Mouse (Mus musculus) hindbrain, embryonic 10.5 days (tissue): Measurements from ENCODE around the gene Ntsr2. TPM values are rescaled to one million over a fixed set of nuclear protein-coding genes. Genes with fewer than 3 reads are reported as not detected.
A peak's percentile ranks its signal among the peaks of the same experiment; 100 is the strongest.

ENCODE experiments used
- DNase-seq: peaks from one replicate; pipeline ENCODE4 v3.0.0-alpha.2; 2017; ENCODE audit warnings: low spot score
- H3K27ac ChIP-seq: fragments of 300-500 bp; sonication (generic); 2 replicates; pipeline ENCODE4 v1.5.1; 2016; ENCODE audit warnings: mild to moderate bottlenecking, moderate library complexity
- H3K27me3 ChIP-seq: fragments of 300-500 bp; sonication (generic); 2 replicates; pipeline ENCODE4 v1.6.1; 2016; ENCODE audit warnings: mild to moderate bottlenecking; ENCODE audit not compliant: poor library complexity, insufficient read depth, severe bottlenecking
- H3K36me3 ChIP-seq: fragments of 300-500 bp; sonication (generic); 2 replicates; pipeline ENCODE4 v1.6.1; 2016; ENCODE audit warnings: mild to moderate bottlenecking, moderate library complexity
- H3K4me1 ChIP-seq: fragments of 300-500 bp; sonication (generic); replicated peaks from 2 replicates; pipeline ENCODE4 v1.6.1; 2016; ENCODE audit warnings: mild to moderate bottlenecking
- H3K4me3 ChIP-seq: fragments of 300-500 bp; sonication (generic); 2 replicates; pipeline ENCODE4 v1.5.1; 2016; ENCODE audit warnings: mild to moderate bottlenecking, moderate library complexity
- H3K9me3 ChIP-seq: fragments of 300-500 bp; sonication (generic); 2 replicates; pipeline ENCODE4 v1.6.1; 2016; ENCODE audit warnings: mild to moderate bottlenecking, moderate library complexity
- WGBS: fragments of 180-500 bp; shearing (Covaris S2); methylation state at CpG from one replicate; pipeline ENCODE4 v1.1.7; 2016; 5-methylcytosine and 5-hydroxymethylcytosine counted together
- polyA plus RNA-seq: library from polyadenylated mRNA; unstranded; fragments of >200 nt; fragmentation: Nextera tagmentation; extraction: Ambion mirVana; gene quantifications from 2 replicates; pipeline ENCODE4 v1.2.1, GENCODE M21; 2016

Ntsr2 gene
- polyA plus RNA-seq = not detected in 2 replicates

DNA sequence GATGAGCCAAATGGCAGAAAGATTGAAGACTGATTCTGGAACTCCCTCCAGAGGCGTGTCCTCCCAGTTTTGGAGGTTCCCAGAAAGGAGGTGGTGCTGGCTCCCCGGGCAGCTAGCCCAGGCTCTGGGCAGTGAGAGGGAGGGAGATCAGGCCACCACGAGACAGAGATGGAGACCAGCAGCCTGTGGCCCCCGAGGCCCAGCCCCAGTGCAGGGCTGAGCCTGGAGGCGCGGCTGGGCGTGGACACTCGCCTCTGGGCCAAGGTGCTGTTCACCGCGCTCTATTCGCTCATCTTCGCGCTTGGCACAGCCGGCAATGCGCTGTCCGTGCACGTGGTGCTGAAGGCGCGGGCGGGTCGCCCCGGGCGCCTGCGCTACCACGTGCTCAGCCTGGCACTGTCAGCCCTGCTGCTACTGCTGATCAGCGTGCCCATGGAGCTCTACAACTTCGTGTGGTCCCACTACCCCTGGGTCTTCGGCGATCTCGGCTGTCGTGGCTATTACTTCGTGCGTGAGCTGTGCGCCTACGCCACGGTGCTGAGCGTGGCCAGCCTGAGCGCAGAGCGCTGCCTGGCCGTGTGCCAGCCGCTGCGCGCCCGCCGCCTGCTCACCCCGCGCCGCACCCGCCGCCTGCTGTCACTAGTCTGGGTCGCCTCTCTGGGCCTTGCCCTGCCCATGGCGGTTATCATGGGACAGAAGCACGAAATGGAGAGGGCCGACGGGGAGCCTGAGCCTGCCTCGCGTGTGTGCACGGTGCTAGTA, at the start of gene Ntsr2:
Ntsr2 (plus strand) TSS at position 51 of the 762 bp plus-strand sequence.
- peak; percentile 65 for DNase-seq
- H3K9me3 ChIP-seq = no peaks in the 10 kb centered on the region
- peak within 1 kb of the TSS; percentile 35; the same call in 1 of the 2 replicates for H3K4me3 ChIP-seq
- WGBS = 7% methylated on average over 58 of the region's 58 CpGs
- peaks cover 46% of the 10 kb centered on the region for H3K27me3 ChIP-seq
- no peak within 1 kb of the TSS for H3K27ac ChIP-seq
- H3K4me1 ChIP-seq = peaks cover 8% of the 10 kb centered on the region
- no peaks in the 10 kb centered on the region for H3K36me3 ChIP-seq

DNA sequence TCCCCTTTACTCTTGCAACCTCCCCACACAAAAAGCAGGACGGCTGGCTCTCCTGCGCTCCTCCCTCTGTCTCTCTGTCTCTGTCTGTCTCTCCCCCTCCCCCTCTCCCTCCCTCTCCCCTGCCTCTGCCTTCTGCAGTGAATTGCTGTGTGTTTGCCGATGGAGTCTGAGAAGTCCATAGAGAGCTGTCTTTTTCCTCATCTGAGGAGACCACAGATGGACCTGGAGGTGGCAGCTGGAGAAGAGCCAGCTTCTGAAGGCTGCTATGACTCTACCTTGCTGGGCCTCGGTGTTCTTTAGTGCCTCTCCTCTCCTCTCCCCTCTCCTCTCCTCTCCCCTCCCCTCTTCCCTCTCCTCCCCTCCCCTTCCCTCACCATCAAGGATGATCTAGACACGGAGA, 47.6 kb upstream of the Ntsr2 start:
- peaks cover 5% of the 10 kb centered on the region; the same call in 1 of the 2 replicates for H3K4me1 ChIP-seq
- WGBS = 68% methylated on average over 5 of the region's 5 CpGs
- no peaks in the 10 kb centered on the region for H3K9me3 ChIP-seq
- no peaks in the 10 kb centered on the region for H3K27me3 ChIP-seq
- H3K4me3 ChIP-seq = no peak overlapping the region
- no peak overlapping the region for H3K27ac ChIP-seq
- DNase-seq = no peak
- no peaks in the 10 kb centered on the region for H3K36me3 ChIP-seq

DNA sequence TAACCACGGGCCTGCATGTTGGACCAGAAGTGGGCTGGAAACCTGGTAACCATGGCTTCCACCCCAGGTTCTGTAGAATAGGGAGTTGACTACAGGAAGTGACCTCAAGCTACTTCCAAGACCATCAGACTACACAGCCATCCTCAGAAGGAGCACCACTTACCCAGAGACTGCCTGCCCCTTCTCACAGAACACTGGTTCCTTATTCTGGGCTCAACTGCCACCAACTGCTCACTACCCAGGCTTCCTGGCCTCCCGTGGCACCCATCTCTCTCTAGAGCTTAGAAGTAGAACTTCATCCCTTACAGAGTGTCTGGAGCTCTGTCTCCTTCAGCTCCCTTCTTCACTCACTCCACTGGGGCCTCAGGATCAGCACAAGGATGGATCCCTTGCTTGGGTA, 42.2 kb upstream of the Ntsr2 start, which contains the start of gene Lpin1:
Lpin1 (minus strand) TSS at position 31 of the 400 bp plus-strand sequence.
- Histone ChIP-seq H3K4me3 (no peak within 1 kb of the TSS), H3K27ac (no peak within 1 kb of the TSS), H3K4me1 (no peaks in the 10 kb centered on the region), H3K27me3 (no peaks in the 10 kb centered on the region), H3K36me3 (no peaks in the 10 kb centered on the region), H3K9me3 (no peaks in the 10 kb centered on the region)
- 84% methylated on average over 2 of the region's 2 CpGs for WGBS
- DNase-seq = no peak

DNA sequence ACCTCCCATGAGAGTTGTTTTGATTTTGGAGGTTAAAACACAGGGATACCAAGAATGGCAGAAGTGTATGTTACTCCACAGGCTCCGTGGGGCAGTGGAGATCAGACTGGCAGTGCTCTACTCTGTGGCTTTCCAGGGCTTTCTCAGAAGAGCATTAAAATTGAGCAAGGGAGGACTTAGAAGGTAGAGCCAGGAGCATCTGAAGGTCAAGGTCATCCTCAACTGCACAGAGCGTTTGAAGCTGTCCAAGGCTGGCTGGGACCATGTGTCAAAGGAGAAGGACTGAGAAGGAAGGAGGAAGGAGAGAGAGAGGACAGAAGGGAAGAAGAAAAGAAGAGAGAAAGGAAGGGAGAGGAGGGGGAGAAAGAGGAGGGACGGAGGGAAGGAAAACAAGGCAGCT, 38.6 kb upstream of the Ntsr2 start:
- DNase-seq = no peak
- no peaks in the 10 kb centered on the region for H3K9me3 ChIP-seq
- no peak overlapping the region for H3K4me3 ChIP-seq
- no peaks in the 10 kb centered on the region for H3K36me3 ChIP-seq
- peaks cover 12% of the 10 kb centered on the region for H3K4me1 ChIP-seq
- H3K27ac ChIP-seq = no peak overlapping the region
- no peaks in the 10 kb centered on the region for H3K27me3 ChIP-seq
- 75% methylated on average over 3 of the region's 3 CpGs for WGBS

DNA sequence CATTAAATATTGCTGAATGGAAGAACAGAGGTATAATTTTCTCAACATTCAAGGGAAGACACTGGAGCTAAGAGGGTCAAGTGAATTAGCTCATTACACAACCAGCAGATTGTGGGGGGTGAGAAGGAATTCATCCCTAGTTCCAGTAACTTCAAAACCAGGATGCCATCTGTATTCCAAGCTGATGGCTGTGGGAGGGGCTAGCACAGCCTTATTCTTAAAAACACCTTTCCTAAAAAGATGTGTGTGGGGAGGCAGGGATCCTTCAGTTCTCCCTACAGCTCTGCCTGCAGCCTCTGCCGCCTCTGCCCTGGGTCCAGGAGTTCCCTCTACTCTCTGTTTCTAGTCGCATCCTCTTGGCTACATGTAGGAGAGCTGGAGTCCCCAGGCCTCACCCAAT, 37.4 kb upstream of the Ntsr2 start:
- H3K4me3 ChIP-seq = no peak overlapping the region
- DNase-seq = no peak
- H3K9me3 ChIP-seq = no peaks in the 10 kb centered on the region
- H3K27me3 ChIP-seq = no peaks in the 10 kb centered on the region
- H3K4me1 ChIP-seq = peaks cover 17% of the 10 kb centered on the region
- no peaks in the 10 kb centered on the region for H3K36me3 ChIP-seq
- no peak overlapping the region for H3K27ac ChIP-seq
- WGBS = 83% methylated on average over 2 of the region's 2 CpGs

DNA sequence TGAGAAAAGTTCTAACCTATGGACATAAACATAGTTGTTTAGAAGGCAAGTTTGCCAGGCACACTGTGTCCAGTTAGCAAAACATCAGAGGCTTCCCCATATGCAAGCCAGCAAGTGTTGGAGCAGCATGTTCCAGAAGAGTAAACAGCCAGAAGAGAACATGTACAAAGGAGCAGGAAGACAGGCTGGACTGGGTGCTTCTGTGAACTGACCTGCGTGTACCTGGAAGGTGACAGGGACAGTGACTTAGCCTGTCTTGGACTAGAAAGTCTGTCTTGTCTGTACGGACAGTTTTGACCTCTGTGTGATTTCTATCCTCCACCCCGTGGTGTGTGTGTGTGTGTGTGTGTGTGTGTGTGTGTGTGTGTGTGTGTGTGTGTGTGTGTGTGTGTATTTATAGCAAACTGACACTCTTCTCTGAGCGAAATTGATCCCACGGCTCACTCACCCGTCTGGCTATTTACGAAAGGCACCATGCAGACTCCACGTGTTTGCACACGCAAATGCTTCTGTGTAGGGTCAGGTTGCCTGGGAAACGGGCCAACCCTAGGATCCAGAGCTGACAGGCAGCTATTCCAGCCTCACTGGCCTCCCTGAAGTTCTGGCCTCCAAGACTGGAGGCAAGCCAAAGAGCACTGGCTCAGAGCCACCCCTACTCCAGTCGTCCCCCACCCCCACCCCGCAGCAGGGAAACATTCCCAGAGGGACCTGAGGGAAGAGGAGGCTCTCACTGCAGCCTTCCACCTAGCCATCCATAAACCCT, 34.5 kb upstream of the Ntsr2 start:
- Histone ChIP-seq H3K27ac (peak overlapping the region; percentile 70), H3K27me3 (no peaks in the 10 kb centered on the region), H3K36me3 (no peaks in the 10 kb centered on the region), H3K4me3 (no peak overlapping the region), H3K4me1 (peaks cover 17% of the 10 kb centered on the region), H3K9me3 (no peaks in the 10 kb centered on the region)
- DNase-seq = peak; percentile 70
- WGBS = 16% methylated on average over 12 of the region's 12 CpGs

DNA sequence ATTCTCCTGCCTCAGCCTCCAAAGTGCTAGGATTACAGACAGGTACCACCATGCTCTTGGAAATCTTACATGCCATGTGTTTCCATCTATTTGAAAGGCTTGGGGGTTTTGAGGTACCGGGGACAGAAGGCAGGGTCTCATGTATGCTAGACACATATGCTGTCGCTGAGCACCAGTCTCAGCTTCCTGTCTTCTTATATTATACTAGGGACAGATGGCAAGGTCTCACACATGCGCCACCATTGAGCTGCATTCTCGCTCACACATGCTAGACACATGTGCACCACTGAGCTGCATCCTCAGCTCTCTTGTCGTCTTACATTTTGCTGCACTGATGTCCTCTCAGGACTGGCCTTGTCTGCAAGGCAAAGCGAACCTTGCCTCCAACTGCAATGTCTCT, 33.7 kb upstream of the Ntsr2 start:
- H3K36me3 ChIP-seq = no peaks in the 10 kb centered on the region
- 82% methylated on average over 6 of the region's 6 CpGs for WGBS
- H3K27ac ChIP-seq = peak overlapping the region; percentile 70; the same call in 1 of the 2 replicates
- H3K4me3 ChIP-seq = no peak overlapping the region
- no peaks in the 10 kb centered on the region for H3K27me3 ChIP-seq
- no peak for DNase-seq
- H3K4me1 ChIP-seq = peaks cover 17% of the 10 kb centered on the region
- H3K9me3 ChIP-seq = no peaks in the 10 kb centered on the region

DNA sequence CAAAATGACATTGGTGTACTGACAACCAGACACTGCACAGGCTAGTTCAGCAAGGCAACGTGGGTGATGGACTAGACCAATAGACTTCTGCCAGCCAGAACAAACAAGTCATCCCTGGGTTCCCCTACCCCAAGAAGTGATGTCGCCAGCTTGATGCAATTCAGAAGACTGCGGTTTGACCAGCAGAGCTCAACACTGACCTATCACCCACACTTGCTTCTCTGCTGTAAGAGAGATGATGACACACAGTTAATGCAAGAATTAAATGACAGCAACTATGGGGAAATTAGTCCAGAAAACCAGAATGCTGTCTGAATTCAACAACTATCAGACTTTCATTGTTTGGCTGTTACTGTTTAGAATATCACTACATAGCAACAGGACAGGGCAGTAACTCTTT, 33.0 kb upstream of the Ntsr2 start:
- WGBS = 85% methylated on average over 3 of the region's 3 CpGs
- no peak for DNase-seq
- peaks cover 17% of the 10 kb centered on the region for H3K4me1 ChIP-seq
- H3K27ac ChIP-seq = peak overlapping the region; percentile 70; the same call in 1 of the 2 replicates
- H3K4me3 ChIP-seq = no peak overlapping the region
- H3K9me3 ChIP-seq = no peaks in the 10 kb centered on the region
- no peaks in the 10 kb centered on the region for H3K27me3 ChIP-seq
- no peaks in the 10 kb centered on the region for H3K36me3 ChIP-seq

DNA sequence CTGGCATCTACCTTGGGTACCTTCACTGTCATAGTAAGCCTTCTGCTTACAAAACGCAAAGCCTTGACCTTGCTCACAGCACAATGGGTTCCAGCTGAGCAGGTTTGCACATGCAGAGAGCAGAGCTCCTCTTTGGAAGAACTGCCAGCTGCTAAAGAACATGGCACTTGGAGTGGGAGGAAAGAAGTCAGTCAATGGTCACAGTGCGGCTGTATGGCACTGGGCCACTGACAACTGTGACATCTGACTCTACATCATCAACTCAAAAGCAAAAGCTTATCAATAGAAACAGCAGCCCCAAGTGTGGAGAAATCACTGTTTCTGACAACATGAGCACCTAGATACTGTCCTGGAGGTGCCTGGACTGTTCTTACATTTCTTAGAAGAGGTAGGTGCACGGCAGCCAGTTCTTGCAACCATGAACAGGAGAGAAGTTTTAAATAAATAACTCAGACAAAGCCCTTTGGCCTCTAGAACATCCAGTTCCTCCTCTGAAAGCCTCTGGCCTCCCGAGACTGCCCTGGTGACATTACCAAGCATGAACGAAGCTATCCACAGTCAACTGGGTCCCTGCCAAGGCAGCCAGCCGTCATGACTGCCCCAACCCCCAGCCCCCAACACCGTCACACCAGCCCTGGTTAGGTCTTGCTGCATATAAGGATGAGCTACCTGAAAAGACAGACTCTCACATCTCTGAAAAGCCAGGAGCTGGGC, 22.9 kb upstream of the Ntsr2 start:
- Histone ChIP-seq H3K4me3 (no peak overlapping the region), H3K36me3 (no peaks in the 10 kb centered on the region), H3K9me3 (no peaks in the 10 kb centered on the region), H3K27ac (no peak overlapping the region), H3K4me1 (no peaks in the 10 kb centered on the region), H3K27me3 (no peaks in the 10 kb centered on the region)
- no peak for DNase-seq
- WGBS = 79% methylated on average over 7 of the region's 7 CpGs

DNA sequence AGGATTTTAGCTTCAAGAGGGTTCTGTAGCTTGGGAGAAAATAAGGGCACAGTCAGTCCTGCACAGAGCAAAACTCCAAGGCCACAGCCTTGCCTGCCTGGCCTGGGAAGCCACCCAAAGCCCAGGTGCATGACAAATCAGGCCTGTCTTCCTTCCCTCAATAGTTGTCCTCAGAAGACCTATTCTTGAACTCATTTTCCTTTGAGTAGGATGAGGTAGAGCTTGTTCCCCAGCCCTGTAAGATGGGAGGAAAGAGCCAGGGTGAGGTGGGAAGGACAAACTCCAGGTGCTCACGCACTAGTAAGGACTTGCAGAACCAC, 22.4 kb upstream of the Ntsr2 start:
- DNase-seq = no peak
- Histone ChIP-seq H3K36me3 (no peaks in the 10 kb centered on the region), H3K4me3 (no peak overlapping the region), H3K27ac (no peak overlapping the region), H3K27me3 (no peaks in the 10 kb centered on the region), H3K4me1 (no peaks in the 10 kb centered on the region), H3K9me3 (no peaks in the 10 kb centered on the region)
- WGBS = 93% methylated on average over 1 of the region's 1 CpGs

DNA sequence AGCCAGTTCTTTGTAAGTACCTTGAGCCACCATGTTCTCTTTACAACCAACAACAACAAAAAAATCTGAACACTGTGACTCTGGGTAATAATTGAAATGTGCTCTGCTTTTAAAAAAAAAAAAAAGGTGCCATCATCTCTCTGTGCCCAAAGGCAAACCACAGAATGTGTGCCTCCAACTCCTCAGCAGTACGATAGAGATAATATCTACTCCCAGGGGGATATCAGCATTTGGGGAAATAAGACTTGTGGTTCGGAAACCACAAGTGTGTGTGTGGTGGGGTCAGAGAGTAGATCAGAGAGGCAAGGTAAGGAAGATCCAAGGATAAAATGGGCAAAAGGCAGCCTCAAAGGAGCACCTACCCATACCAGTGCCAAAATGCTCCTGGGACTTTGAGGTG, 21.8 kb upstream of the Ntsr2 start:
- Histone ChIP-seq H3K27me3 (no peaks in the 10 kb centered on the region), H3K9me3 (no peaks in the 10 kb centered on the region), H3K36me3 (no peaks in the 10 kb centered on the region), H3K4me1 (no peaks in the 10 kb centered on the region), H3K27ac (no peak overlapping the region), H3K4me3 (no peak overlapping the region)
- 79% methylated on average over 2 of the region's 2 CpGs for WGBS
- DNase-seq = no peak

DNA sequence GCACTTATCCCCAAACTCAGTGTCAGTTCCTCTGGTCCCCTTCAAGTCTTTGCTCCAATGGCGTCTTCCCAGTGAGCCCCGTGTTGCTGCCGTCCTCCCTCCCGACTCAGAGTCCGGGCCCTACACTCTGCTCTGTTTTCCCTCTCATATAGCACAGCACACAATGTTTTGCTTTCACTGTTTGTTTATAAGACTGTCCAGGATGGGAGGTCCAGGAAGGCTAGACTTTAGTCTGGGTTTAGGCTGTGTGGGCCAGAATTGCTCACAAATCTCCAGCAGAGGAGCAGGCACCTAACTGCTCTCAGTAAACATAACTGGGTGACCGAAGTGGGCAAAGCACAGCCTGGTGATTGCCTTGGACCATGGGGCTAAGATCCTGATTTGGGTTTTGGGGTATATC, 19.9 kb upstream of the Ntsr2 start:
- Histone ChIP-seq H3K4me1 (no peaks in the 10 kb centered on the region), H3K9me3 (no peaks in the 10 kb centered on the region), H3K27me3 (no peaks in the 10 kb centered on the region), H3K36me3 (no peaks in the 10 kb centered on the region), H3K27ac (no peak overlapping the region), H3K4me3 (no peak overlapping the region)
- WGBS = 86% methylated on average over 6 of the region's 6 CpGs
- DNase-seq = no peak
